Mouse (Mus musculus) right cerebral cortex, adult 18-20 months (tissue): Measurements from ENCODE around the gene Hist1h2bh.

Experiments used
- DNase-seq: peaks from one replicate; pipeline ENCODE4 v3.0.0; 2022; ENCODE audit warnings: mixed read lengths

Gene Hist1h2bh

DNA sequence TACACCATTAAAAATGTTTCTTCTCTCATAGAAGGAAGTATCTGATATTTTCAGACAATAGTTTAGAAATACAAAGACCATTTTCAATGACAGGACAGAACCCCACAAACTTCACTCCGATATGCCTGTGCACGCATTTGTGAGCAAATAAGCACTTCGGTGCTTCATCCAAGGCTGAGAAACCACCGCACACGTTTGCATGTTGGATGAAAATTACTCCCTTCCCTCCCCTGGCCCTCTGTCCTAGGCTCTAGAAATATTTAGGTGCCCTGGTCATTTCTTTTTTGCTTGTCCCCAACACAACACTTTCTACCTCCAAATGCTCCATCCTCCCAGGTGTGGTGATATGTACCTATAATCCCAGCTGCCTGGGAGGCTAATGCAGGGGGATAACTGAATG is 41.7 kb downstream of the Hist1h2bh start:
- no peak for DNase-seq

DNA sequence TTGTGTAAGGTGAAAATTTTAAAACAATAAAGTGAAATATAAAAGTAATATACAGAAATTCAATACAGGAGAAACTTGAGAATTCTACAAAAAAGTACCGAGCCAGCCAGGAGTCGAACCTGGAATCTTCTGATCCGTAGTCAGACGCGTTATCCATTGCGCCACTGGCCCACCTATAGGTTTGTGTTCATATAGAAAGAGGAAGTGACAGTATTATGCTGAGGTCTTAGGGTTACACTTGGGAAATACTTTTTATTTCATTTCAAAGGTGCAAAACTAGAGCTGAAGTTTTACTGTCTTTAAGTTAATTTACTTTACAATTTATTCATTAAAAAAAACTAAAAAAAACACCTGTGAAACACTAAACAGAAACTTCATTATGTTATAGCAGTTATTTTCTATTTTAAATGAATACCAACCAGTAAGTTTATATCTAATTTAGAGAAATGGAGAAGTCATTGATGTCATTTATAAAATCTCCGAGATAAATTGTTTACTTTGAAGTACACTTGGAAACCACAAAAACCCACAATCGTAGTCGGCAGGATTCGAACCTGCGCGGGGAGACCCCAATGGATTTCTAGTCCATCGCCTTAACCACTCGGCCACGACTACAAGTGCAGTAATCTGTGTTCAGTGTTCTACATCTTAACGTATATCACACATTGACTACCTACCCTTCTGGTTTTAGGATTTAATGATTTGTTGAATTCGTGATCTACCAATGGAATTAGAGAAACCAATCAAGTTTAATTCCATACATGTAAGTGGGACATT is 42.6 kb downstream of the Hist1h2bh start:
- DNase-seq = peak; percentile 82

DNA sequence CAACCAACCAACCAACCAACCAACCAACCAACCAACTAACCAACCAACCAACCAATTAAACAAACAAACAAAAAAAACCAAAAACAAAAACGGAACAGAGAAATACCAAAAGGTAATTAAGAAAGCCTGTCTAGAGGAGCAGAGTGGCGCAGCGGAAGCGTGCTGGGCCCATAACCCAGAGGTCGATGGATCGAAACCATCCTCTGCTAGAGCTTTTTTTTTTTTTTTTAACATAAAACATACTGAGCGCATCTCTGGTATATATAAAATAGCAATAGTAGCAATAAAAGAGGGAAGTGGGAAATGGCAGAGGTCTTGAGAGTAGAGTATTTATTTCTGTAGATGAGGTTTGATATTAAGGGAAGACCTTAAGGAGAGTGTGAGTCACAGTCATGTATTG is 43.2 kb downstream of the Hist1h2bh start:
- no peak for DNase-seq

DNA sequence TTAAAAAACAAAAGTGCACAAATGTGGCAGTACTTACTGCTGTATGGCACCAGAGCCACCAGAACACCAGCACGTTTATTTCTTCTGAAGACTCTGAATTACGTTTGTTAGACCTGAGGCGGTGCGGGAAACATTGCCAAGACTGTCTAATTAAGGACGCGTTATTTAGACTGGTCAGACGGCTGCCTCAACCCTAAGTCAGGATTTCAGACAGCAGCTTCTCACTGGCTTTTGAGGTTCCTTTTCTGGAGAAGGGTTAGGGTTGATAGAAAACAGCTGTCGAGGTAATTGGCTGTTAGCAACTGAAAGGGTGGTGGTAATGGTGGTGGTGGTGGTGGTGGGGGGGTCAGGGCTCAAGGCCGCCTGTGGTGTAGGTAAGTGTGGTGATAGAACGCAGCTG is 44.5 kb downstream of the Hist1h2bh start:
- no peak for DNase-seq

DNA sequence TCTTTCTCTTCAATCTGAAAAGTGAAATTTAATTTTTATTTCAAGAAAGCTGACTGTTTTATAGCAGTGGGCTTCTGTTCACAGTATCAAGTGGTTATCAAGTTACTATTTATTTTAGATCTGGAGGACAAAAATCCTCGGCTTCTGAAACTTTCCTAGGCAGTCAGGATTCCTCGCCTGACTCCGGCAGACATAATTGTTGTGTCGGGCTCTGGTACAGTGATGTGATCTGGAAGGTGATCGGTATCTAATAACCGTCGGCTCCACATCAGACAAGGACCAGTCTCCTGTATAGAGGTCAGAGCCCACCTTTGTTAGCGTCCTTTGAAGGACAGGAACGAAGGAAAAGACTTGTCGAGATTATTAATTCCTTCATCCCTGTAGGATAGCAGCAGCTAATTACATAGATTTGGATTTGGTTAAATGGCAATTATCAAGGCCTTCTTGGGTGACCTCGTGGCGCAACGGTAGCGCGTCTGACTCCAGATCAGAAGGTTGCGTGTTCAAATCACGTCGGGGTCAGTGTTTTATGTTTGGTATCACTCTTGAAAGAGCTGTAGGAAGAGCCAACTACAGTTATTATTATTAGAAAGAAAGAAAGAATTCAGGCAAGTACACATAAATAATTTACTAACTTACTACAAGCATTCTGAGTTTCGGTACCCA is 45.4 kb downstream of the Hist1h2bh start:
- DNase-seq = peak; percentile 32

DNA sequence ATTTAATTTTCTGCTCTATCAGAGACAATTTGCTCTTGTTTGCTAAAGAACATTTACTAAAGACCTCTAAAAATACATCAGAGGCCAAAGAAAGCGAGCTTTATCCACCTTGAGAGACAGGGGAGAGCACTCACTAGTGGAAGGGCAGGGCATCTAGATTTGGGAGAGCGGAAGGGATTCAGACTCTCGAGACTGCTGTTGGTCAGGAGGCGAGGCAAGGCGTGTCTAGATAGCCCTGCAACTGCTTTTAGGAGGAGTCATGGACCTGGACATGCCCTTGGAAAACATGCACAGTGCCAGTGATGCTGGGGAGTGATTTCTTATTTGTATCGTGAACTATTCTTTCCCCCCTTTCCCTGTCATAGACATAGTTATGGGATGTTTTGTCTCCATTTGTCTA is 47.7 kb downstream of the Hist1h2bh start:
- no peak for DNase-seq

DNA sequence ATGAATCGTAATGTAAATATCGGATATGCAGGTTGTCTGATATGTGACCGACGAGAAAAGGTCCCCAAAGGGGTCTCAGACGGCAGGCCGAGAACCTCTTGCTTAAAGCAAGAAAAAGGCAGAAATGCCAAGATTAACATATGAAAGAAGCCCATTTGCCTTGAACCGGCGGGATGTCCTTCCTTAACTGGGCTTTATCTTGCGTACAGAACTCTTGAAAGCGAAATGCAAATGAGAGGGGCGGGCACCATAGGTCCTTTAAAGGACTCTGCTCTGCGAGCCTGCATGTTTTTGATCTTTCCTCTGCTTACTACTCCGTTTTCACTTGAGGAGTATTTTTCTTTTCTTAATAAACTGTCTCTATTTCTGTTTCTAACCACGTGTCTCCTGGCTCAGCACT is 51.2 kb downstream of the Hist1h2bh start:
- DNase-seq = no peak
